Mouse (Mus musculus): ENCODE results near the gene Mtif2.
A peak's percentile ranks its signal among the peaks of the same experiment; 100 is the strongest.
"Not testable (repeated sequence)": the region's sequence is repeated elsewhere in the genome, so short reads cannot be mapped to it uniquely, and the experiment has no call there.

Gene Mtif2

GRCm38 (mm10) chr11:29525988-29526794 is at the start of gene Mtif2:
Gene Mtif2 (plus strand): TSS chr11:29526408.
- DNase-seq (ENCODE audit: low spot score), result peak; percentile 90

DNA sequence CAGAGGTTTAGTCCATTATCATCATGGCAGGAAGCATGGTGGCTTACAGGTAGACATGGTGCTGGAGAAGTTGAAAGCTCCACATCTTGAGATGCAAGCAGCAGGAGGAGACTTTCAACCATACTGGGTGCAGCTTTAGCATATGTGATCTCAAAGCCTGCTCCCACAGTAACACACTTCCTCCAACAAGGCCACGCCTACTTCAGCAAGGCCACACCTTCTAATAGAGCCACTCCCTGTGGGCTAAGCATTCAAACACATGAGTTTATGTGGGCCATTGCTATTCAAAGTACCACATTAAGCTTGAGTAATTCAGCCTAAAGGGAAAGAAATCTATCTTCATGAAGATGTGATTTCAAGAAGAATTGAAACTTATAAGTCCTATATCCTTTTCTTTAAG is 33.1 kb upstream of the Mtif2 start:
- no peak for DNase-seq (ENCODE audit: low spot score)

DNA sequence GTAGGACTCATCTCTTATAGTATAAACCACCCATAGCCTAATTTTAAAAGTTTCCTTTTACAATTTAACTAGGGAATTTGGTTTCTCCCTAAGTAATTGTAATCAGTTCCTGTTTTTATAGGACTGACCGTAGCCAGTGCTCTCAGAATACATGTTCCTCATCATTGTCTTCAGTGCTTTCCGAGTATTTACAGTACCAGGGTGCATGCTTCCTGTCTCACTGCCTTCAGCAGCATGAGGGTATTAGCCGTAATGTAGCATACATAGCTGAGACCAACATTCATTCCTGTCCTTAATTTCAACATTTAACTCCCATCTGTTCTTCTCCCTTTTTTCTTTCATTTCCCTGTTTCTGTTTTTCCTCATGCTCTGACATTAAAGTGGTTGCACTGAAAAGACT is 29.2 kb upstream of the Mtif2 start:
- DNase-seq (ENCODE audit: low spot score), result no peak

GRCm38 (mm10) chr11:29503948-29504893 is 22.0 kb upstream of the Mtif2 start:
- DNase-seq (ENCODE audit: low spot score), result no peak

- DNase-seq (ENCODE audit: low spot score), result no peak
Observed at GRCm38 (mm10) chr11:29504899-29505625, 21.1 kb upstream of the Mtif2 start.

DNA sequence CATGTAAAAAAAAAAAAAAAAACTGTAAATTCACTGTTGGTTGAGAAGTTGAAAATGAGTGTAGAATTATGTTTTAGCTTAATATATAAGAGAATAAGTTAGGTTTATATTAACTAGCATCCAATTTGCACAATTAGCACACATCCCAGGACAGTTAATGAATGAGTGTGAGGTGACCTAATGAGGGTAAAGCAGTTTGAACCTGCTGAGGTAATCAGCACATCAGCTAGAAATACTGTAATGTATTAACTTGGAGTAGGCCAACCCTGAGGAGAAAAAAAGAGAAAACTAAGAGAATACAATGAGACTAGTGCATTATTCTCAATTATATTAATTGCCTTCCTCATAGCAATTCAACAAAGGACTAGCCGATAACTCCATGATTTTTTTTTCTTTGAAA is 16.8 kb upstream of the Mtif2 start:
- DNase-seq (ENCODE audit: low spot score), result no peak

DNA sequence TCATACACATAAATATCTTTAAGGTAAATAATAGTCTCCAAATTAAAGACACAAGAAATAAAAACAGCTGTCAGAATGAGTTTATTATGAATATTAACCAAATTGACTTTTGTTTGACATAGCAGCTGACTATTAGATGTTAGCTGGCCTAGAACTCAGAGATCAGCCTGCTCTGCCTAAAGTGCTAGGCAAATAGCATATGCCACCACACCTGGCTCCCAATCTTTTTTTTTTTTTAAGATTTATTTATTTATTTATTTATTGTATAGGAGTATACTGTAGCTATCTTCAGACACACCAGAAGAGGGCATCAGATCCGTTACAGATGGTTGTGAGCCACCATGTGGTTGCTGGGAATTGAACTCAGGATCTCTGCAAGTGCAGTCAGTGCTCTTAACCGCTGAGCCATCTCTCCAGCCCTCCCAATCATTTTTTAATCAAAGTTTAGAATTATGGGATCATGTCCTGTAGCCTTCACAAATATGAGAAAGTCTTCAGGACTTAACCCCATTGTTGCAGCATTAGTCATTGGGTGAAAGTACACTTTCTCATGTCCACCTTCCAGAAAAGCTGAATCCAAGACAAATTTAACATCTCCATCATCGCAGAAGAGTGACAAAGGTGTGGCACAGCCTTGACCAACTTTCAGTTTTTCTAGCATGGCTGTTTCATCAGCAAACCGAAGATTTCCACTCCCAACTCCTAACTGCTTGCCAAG is 13.2 kb upstream of the Mtif2 start:
- DNase-seq (ENCODE audit: low spot score), result no peak

GRCm38 (mm10) chr11:29514325-29514681 is 11.9 kb upstream of the Mtif2 start:
- DNase-seq (ENCODE audit: low spot score), result no peak

DNA sequence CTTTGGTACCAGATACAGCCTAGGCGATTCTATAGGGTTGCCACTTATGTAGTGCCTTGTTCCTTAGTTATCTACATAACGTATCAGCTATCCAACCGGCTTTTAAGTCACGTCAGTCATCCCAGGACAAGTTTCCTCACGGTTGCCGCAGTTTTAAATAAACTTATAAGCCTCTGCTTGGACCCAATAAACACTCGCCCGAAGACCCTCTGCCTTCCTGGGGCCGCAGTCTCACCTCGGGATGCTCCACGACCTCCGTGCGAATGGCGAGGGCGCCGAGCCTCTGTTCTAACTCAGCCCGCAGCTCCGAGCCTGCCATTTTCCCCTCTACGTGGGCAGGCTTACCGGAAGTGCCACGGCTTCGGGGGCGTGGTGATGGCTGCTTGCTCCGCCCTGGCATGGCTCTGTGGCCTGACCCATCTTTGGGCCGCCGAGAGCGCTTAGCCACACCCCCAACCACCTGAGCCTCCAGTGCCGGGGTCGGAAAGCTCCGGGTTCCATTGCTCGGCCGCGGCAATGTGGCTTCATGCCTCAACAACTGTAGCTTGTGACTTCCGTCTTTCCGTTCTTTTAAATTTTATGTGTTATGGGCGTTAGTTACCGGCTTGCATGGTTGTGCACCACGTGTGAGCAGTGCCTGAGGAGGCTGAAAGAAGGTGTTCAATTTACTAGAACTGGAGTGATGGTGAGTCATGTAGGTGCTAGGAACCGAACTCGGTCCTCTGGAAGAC is 11.4 kb upstream of the Mtif2 start, which contains the start of gene Prorsd1:
Prorsd1 (minus strand) TSS at position 352 of the 731 bp plus-strand sequence.
- DNase-seq (ENCODE audit: low spot score), result peak; percentile 98

DNA sequence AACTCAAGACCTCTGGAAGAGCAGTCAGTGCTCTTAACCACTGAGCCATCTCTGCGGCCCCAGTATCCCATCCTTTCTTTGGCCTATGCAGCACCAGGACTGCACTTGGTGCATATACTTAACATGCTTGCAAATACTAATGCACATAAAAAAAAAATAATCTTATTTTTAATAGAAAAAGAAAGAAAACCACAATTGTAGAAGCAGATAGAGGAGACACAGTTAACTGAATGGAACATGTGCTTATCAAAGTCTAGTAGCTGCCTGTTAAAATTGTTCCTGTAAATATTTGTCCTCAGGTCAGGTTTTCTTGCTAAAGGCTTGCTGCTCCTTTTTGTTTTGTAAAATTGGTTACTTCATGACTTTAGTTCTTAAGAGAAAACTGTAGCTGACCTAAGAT is 12.0 kb downstream of the Mtif2 start:
- no peak for DNase-seq (ENCODE audit: low spot score)

DNA sequence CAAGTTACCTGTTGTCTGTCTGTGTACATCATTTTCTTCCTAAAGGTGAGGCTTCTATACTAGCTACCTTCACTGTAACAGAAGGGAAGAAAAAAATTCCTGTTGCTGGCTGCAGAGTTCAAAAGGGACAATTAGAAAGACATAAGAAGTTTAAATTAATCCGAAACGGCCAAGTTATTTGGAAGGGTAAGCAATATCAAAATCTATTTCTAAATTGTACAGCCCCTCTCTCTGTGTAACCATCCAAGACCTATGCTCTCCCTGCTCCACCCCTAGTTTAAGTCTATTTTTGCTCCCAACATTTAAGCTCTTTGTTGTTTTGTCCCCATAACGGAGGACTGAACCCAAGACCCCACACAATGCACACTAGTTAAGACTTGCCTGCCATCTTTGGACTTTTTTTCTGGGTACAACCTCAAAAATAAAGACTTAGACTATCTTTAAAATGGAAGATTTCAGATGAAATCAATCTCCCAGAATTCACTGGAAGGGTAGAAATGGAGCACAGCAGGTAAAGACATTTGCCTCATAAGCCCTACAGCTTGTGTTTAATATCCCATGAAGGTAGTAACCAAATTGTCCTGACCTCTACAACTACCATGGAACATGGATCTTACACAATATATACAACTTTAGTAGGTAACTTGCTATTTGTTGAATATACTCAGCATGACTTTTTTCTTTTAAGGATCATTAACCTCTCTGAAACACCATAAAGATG is 18.2 kb downstream of the Mtif2 start:
- DNase-seq (ENCODE audit: low spot score), result no peak

DNA sequence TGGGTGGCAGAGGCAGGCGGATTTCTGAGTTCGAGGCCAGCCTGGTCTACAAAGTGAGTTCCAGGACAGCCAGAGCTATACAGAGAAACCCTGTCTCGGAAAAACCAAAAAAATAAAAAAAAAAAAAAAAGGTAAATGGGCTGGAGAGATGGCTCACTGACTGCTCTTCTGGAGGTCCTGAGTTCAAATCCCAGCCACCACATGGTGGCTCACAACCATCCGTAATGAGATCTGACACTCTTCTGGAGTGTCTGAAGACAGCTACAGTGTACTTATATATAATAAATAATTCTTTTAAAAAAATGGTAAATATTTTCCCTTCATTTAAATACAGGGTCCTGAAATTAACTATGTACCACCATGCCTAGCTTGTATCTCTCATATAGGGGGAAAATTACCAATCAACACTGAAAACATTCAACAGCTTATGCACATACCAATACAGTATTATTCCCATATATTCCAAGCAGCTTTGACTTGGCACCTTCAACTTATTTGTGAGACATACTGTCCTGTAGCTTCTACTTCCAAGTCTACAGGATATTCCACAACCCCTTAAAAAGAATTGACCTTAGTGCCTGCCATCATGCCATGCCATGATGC is 19.0 kb downstream of the Mtif2 start:
- not testable (repeated sequence) for DNase-seq (ENCODE audit: low spot score)

DNA sequence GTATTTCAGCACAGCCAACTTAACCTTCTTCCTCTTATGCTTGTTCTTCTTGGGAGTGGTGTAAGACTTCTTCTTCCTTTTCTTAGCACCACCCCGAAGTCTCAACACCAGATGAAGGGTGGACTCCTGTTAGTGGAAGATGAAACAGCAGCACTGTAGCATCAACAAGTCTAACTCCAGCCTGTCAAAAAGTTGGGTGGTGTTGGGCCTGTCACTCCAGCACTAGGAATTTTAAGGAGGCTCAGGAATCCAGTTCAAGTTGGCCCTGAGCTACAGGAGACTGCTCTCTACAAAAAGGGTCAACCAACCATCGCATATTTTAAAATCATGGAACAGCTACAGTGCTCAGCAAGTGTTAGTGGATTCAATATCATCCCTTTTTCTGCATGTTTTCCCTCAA is 20.1 kb downstream of the Mtif2 start:
- DNase-seq (ENCODE audit: low spot score), result not testable (repeated sequence)

- DNase-seq (ENCODE audit: low spot score), result no peak
Observed at GRCm38 (mm10) chr11:29546762-29547161, 20.6 kb downstream of the Mtif2 start.

DNA sequence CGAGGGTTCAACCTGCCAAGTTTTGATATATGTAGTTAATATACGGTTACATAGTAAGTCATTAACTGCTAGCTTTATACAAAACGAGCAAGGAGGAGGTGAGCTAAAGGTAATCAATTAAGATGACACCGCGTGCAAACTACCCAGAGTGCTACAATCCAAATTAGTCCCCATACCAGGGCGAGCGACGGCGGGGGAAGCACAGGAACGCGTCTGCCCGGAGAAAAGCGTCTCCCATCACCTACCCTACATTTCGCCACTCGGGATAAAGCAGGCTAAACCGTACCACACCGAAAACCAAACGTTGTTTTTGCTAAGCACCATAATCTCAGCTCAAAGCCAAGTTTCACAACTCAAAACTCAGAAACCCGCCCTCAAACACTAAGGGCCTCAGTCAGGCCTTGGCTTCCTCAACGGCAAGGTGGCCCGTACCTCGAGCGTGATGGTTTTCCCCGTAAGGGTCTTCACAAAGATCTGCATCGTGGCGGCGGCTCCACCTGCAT is 21.1 kb downstream of the Mtif2 start:
- DNase-seq (ENCODE audit: low spot score), result peak; percentile 23

DNA sequence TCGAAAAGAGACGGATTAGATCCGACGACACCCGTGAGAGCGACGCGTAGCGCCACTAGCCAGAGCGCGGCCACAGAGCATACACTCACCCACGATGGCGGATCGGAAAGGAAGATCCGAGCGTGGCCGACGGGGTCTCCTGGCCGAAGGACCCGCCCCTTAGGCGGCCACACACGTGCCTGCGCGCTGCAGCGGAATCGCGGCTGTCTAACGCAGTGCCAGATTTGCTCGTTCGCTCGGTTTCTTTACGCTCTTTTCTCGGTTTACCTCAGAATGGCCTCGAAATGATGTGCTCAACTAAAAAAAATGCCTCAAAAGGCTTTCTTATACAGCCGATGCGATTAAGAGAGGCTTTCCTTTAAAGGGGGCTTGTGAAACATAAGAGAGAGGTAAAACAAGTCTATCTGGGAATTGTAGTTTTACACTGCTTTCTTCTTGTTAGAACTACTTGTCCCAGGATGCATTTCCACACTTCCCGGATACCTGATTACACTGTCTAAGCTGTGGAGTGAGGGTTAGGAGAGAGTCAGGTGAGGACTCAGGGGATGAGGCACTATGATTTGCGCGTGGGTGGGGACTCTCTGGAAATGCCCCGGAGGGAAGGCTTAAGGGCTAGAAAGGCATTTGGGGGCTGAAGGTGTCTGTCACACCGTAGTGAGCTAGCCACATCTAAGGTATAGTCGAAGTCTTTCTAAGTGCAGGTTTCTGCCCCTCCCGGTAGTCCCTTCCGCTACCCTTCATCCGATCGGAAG is 21.7 kb downstream of the Mtif2 start, which contains the start of the genes Clhc1 and Rps27a:
Clhc1 (plus strand) TSS at position 199 of the 752 bp plus-strand sequence.
Rps27a (minus strand) TSS at position 358 of the 752 bp plus-strand sequence.
- peak; percentile 93 for DNase-seq (ENCODE audit: low spot score)

- DNase-seq (ENCODE audit: low spot score), result no peak
Observed at GRCm38 (mm10) chr11:29548504-29549424, 22.6 kb downstream of the Mtif2 start.

- DNase-seq (ENCODE audit: low spot score), result no peak
Observed at GRCm38 (mm10) chr11:29549425-29549778, 23.2 kb downstream of the Mtif2 start.

All from embryo, embryonic 10 days (tissue).